Mouse (Mus musculus) heart, adult 2 months (tissue): ENCODE measurements around the gene Tpm1. TPM values are rescaled to one million over a fixed set of nuclear protein-coding genes. Genes with fewer than 3 reads are reported as not detected.
A peak's percentile ranks its signal among the peaks of the same experiment; 100 is the strongest.

Source experiments
- DNase-seq, 2 experiments: peaks; one replicate each; pipeline ENCODE4 v3.0.0; 2021
- H3K27ac ChIP-seq: fragments of 200-600 bp; 2 replicates; pipeline ENCODE4 v1.8.1; 2022
- H3K27me3 ChIP-seq: fragments of 200-500 bp; 2 replicates; pipeline ENCODE4 v1.6.1; 2012; ENCODE audit warnings: mild to moderate bottlenecking, low read length, inconsistent platforms, mixed read lengths; ENCODE audit not compliant: control insufficient read depth, insufficient read depth
- H3K36me3 ChIP-seq: fragments of 200-500 bp; 2 replicates; pipeline ENCODE4 v1.6.1; 2012; ENCODE audit warnings: low read length, inconsistent platforms; ENCODE audit not compliant: control insufficient read depth, insufficient read depth
- H3K4me1 ChIP-seq: fragments of 200-500 bp; 2 replicates; pipeline ENCODE4 v1.6.1; 2011; ENCODE audit warnings: low read length; ENCODE audit not compliant: control insufficient read depth, insufficient read depth
- H3K4me3 ChIP-seq: fragments of 200-600 bp; 2 replicates; pipeline ENCODE4 v1.8.1; 2022
- H3K79me2 ChIP-seq: fragments of 200-500 bp; replicated peaks from 2 replicates; pipeline ENCODE4 v1.6.1; 2012; ENCODE audit warnings: mild to moderate bottlenecking, inconsistent platforms, low read length, moderate library complexity, mixed read lengths; ENCODE audit not compliant: control insufficient read depth, insufficient read depth
- H3K9ac ChIP-seq: fragments of 200-500 bp; 2 replicates; pipeline ENCODE4 v1.6.1; 2012; ENCODE audit warnings: low read depth, mild to moderate bottlenecking, control low read depth, inconsistent platforms, low read length, mixed read lengths
- CTCF ChIP-seq: fragments of 200-600 bp; IDR thresholded peaks from 2 replicates; pipeline ENCODE4 v1.8.1; 2022; ENCODE audit warnings: antibody characterized with exemption, mild to moderate bottlenecking, moderate library complexity
- EP300 ChIP-seq: fragments of 200-500 bp; IDR thresholded peaks from 2 replicates; pipeline ENCODE4 v1.6.1; 2011; ENCODE audit warnings: low read depth, low read length, control low read depth; ENCODE audit not compliant: insufficient read depth
- POLR2A ChIP-seq: fragments of 200-500 bp; IDR thresholded peaks from 2 replicates; pipeline ENCODE4 v1.6.1; 2011; ENCODE audit warnings: mild to moderate bottlenecking, low read depth, low read length, control low read depth; ENCODE audit not compliant: insufficient read depth
- WGBS: fragments of 180-500 bp; shearing (Covaris S2); methylation state at CpG from one replicate; pipeline ENCODE4 v1.1.7; 2018; 5-methylcytosine and 5-hydroxymethylcytosine counted together
- intact Hi-C: fragments of 180-260 bp; cut with DNase I; formaldehyde crosslinking; loops from one replicate; pipeline ENCODE4 v1.15.1; 2025
- polyA plus RNA-seq: library from polyadenylated mRNA; depleted of rRNA; stranded (reverse); fragments of >200 nt; gene quantifications from 2 replicates; pipeline ENCODE4 v1.2.3, GENCODE M21; 2012
- total RNA-seq, 2 experiments: library from RNA; stranded (reverse); gene quantifications; 2 replicates each; pipeline ENCODE4 v1.2.3; 2021

The Tpm1 gene
- total and polyA plus RNA-seq, 3 experiments = 5,659 to 10,380 (median 9,950) TPM

DNA sequence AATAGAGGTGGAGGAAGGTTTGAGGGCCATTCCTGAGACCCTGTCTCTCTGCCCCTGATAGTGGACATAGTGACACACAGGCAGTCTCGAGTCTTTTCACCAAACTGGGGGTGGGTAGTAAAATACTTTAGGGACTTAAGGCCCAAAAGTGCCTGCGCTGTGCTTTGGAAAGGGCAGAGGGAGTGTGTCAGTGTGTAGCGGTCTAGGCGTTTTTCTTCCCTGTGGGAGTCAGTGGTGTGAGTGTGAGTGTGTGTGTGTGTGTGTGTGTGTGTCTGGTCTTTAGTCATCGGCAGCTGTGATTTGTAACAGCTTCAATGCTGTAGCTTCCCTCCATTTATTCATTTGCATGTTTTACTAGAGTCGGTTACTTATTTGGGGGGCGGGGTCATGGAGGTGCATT lies 630 bp upstream of the Tpm1 start:
- intact Hi-C loops = loop anchor here (2.0 kb wide), 1 partner anchor 107 kb away; no protein-coding TSS in a partner anchor
- Histone ChIP-seq H3K27ac (peak overlapping the region; percentile 96), H3K36me3 (peaks cover 2% of the 10 kb centered on the region), H3K4me3 (peak overlapping the region; percentile 86), H3K4me1 (no peaks in the 10 kb centered on the region), H3K27me3 (peaks cover 2% of the 10 kb centered on the region; the same call in 1 of the 2 replicates), H3K79me2 (0 out of 2 replicates have a peak, but pooled peaks cover 2% of the 10 kb centered on the region), H3K9ac (peak overlapping the region; percentile 79)
- DNase-seq = no peak
- WGBS = 25% methylated on average over 7 of the region's 7 CpGs
- no peak for TF ChIP-seq EP300
- no peak for TF ChIP-seq POLR2A
- no peak for TF ChIP-seq CTCF

DNA sequence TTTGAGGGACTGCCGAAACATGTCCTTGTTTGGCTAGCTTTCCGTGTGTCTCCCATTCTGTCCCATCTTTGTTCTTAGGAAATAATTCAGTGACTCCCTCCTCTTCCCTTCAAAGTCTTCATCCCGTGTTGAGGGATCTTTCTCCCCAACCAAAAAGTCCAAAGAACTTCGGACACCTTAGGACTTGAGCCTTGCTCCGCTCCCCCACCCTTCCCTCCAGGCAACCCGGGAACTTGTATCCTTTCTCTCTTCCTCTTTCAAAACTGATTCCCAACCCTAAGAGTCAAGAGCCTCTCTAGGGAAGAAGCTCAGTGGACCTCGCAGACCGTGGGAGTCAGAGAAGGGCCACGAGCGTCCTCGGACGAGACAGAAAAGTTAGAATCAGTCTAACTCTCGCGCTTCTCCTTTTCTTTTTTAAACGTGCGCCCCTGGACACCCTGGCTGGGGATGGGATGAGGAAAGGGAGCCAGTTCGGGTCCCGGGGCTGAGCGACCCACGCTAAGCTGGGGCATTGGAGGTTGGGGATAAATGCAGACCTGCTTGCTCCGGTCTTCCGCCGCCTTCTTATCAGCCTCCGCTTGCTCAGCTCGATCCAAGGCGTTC lies 622 bp downstream of the Tpm1 start:
- 0 out of 2 replicates have a peak, but pooled peaks cover 2% of the 10 kb centered on the region for H3K79me2 ChIP-seq
- H3K36me3 ChIP-seq = peaks cover 8% of the 10 kb centered on the region
- no peak for TF ChIP-seq POLR2A
- TF ChIP-seq EP300 = no peak
- TF ChIP-seq CTCF = no peak
- H3K27me3 ChIP-seq = peaks cover 2% of the 10 kb centered on the region; the same call in 1 of the 2 replicates
- peak overlapping the region; percentile 86 for H3K4me3 ChIP-seq
- WGBS = under 1% methylated on average over 26 of the region's 26 CpGs
- intact Hi-C loops = loop anchor here (2.0 kb wide), 1 partner anchor 108 kb away; no protein-coding TSS in a partner anchor
- no peaks in the 10 kb centered on the region for H3K4me1 ChIP-seq
- peak overlapping the region; percentile 97 for H3K9ac ChIP-seq
- DNase-seq = no peak
- peak overlapping the region; percentile 96 for H3K27ac ChIP-seq

DNA sequence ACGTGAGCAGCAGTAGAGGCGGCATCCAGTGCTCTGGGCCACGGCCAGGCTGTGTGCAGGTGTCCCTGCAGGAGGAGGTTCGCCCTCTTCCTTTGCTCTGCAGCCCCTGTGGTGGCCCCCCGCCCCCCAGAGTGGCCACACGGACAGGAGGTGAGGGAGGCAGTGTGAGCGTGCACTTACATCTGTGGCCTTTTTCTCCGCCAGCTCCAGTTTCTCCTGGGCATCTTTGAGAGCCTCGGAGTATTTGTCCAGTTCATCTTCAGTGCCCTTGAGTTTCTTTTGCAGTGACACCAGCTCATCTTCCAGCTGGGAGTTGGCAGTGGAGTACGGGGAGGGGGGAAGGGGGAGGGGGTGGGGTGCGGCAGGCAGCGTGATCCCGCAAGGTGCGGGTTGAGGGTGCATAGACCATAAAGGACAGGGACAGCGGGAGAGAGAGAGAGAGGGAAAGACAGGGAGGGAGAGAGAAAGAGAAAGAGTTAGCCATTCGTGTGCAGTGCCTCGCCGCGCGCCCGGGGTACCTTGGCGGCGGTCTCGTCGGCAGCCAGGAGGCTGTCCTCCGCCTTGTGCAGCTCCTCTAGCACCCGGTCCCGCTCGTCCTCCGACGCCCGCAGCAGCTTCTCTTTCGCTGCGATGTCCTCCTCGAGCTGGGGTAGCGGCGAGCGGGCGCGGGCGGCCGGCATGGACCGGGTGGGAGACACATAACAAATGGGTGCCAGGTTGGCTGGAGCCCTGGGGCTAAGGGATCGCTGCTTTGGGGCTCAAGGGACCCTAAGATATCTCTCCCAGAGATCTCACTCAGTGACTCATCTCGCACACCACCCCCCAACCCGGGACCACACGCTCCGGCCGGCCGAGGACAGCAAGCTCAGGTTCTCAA lies 1.4 kb downstream of the Tpm1 start:
- peak overlapping the region; percentile 97 for H3K9ac ChIP-seq
- WGBS = 4% methylated on average over 50 of the region's 50 CpGs
- intact Hi-C loops = loop anchor here (2.0 kb wide), 1 partner anchor 109 kb away; no protein-coding TSS in a partner anchor
- H3K4me3 ChIP-seq = peak overlapping the region; percentile 86
- DNase-seq = peak; percentile 33 to 54
- no peaks in the 10 kb centered on the region for H3K4me1 ChIP-seq
- 0 out of 2 replicates have a peak, but pooled peaks cover 2% of the 10 kb centered on the region for H3K79me2 ChIP-seq
- peaks cover 2% of the 10 kb centered on the region; the same call in 1 of the 2 replicates for H3K27me3 ChIP-seq
- H3K36me3 ChIP-seq = peaks cover 8% of the 10 kb centered on the region
- no peak for TF ChIP-seq CTCF
- TF ChIP-seq POLR2A = peak; percentile 35
- peak overlapping the region; percentile 96 for H3K27ac ChIP-seq

DNA sequence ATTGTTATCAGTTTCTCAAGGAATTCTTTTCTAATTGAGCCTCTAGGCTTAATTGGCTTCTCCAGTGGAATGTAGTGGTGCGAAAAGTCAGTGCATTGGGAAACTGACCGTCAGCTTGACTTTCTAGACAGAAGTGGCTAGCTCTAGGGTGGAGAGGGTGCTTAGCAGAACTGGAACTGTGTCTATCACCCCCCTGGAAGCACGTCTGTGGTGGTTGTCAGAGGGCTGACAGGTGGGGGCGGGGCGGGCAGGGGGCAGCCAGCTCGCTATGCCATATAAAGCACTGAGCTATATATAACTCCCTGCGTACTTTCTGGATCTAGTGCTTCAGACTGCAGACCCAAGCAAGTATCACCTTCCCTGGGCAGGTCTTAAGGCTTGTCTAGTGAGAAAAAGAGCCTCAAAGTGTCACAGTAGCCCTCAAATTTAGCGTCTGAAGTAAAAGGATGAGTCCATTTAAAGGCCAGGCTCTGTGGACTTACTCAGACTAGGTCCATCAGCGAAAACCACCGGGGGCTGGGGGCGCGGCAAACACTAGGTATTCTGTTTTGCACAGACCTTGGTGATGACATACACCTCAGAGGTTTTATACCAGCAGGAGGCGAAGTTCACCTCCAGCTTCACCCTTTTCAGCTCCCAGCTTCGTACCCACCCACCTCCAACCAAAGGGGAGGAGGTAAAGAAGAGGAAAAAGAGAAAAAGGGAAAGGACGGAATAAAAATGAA lies 2.2 kb downstream of the Tpm1 start:
- peaks cover 2% of the 10 kb centered on the region; the same call in 1 of the 2 replicates for H3K27me3 ChIP-seq
- intact Hi-C loops = no loop called here

DNA sequence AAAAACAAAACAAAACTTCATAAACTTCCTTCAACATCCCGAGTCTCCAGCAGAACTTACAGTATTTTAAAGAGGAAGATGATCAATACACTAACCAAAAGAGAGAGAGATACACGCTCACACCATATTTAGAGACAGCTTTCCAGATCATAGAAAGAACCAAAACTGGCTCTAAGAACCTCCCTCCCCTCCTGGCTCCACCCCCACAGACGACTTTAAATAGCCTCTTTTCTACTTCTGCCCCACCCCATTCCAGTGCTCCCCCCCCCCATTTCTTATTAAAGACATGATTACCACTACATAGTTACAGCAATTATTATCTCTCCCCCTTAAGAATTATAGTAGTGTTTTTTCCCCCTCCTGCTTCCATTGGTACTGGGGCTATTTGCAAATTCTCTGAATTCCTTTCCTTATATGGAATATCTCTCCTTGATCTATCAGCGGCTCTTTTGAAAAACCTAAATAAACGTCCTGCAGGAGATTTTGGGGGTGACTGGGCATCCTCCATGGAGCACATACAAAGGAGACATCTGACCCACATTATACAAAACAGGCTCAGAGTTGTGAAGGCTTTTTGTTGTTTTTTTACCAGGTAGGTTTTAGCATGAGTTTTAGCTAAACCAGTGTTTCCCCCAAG lies 3.1 kb downstream of the Tpm1 start:
- 17% methylated on average over 5 of the region's 5 CpGs for WGBS
- DNase-seq = no peak
- H3K79me2 ChIP-seq = 0 out of 2 replicates have a peak, but pooled peaks cover 2% of the 10 kb centered on the region
- peaks cover 22% of the 10 kb centered on the region for H3K36me3 ChIP-seq
- peak overlapping the region; percentile 40; the same call in 1 of the 2 replicates for H3K9ac ChIP-seq
- peaks cover 8% of the 10 kb centered on the region for H3K4me1 ChIP-seq
- peak overlapping the region; percentile 96 for H3K27ac ChIP-seq
- peak overlapping the region; percentile 86 for H3K4me3 ChIP-seq
- TF ChIP-seq CTCF (no peak), EP300 (no peak), POLR2A (0 out of 2 replicates have a peak, but pooled peaks have one; percentile 6)
- H3K27me3 ChIP-seq = peaks cover 2% of the 10 kb centered on the region; the same call in 1 of the 2 replicates
- intact Hi-C loops = no loop called here

More for the DNA sequence above, 2.2 kb downstream of the Tpm1 start:
- WGBS = 34% methylated on average over 15 of the region's 15 CpGs
- no peak for DNase-seq
- Histone ChIP-seq H3K36me3 (peaks cover 14% of the 10 kb centered on the region), H3K4me1 (peaks cover 3% of the 10 kb centered on the region), H3K4me3 (peak overlapping the region; percentile 86), H3K27ac (peak overlapping the region; percentile 96), H3K79me2 (0 out of 2 replicates have a peak, but pooled peaks cover 2% of the 10 kb centered on the region), H3K9ac (peak overlapping the region; percentile 97)
- TF ChIP-seq EP300 = peak; percentile 50; the same call in 1 of the 2 replicates
- peak; percentile 44 for TF ChIP-seq CTCF
- peak; percentile 71; the same call in 1 of the 2 replicates for TF ChIP-seq POLR2A
